Mouse (Mus musculus) effector memory CD4-positive, alpha-beta T cell, adult 5 months (primary cell): ENCODE measurements around the gene Nacc1. TPM values are rescaled to one million over a fixed set of nuclear protein-coding genes. Genes with fewer than 3 reads are reported as not detected.

ENCODE experiments used
- polyA plus RNA-seq: library from polyadenylated mRNA; unstranded; fragments of 100-300 nt; shearing (Covaris generic); gene quantifications from one replicate; pipeline ENCODE4 v1.2.1, GENCODE M21; 2017

The Nacc1 gene
- polyA plus RNA-seq, result 16.8 TPM

GRCm38 (mm10) chr8:84687705-84688100 is at the start of gene Nacc1:
TSS of gene Nacc1 (minus strand) at chr8:84687862.

GRCm38 (mm10) chr8:84722850-84723570 is 35.3 kb upstream of the Nacc1 start, which contains the start of gene G430095P16Rik:
TSS of gene G430095P16Rik (plus strand) at chr8:84723007.

DNA sequence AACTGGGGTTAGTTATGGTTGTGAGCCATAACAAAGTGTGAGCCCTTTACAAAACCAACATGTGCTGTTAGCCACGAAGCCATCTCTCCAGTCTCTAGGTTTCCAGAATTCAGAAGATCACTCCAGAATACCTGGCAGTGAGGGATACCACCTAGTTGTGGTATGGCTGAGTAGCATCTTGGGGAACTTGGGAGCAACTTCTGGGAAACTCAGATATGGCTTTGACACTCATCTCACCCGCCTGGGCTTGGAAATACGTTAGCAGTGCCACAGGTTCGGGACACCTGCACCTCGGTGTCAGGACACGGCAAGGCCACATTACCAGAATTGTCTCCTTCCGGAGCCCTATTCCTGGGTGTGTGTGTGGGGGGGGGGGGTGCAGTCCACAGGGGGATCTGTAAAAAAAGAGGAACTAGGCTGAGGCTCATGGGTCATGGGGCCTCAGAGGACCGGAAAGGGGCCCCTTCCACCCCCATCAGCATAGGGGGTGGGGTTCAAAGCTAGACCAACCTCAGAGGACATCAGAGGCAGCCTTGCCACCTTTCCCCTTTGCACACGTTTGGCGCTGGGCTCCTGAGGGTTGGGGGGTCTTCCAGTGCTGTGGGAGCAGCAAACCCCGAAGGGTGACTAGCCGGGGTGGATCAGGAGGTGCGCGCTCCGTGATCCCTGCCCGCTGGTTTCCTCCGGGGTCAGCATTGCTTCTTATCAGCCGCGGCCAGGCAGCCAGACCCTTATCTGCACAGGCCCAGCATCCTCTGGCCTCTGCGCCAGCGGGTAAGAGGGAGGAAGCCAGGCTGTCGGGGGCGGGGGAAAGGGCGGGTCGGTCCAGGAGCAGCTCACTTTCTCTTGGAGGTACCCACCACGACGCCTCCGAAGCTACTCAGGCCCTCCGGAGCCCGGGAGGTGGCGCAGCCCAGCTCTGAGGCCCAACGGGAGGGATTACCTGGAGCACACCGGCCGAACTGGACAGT is 13.6 kb upstream of the Nacc1 start, which contains the start of gene Lyl1:
Gene Lyl1, plus strand, starts transcription at position 517 of the 971 bp plus-strand sequence.

GRCm38 (mm10) chr8:84686191-84687002 is 1.3 kb downstream of the Nacc1 start, which contains the start of gene Trmt1:
TSS of gene Trmt1 (plus strand) at chr8:84686307.

GRCm38 (mm10) chr8:84662581-84663065 is 25.0 kb downstream of the Nacc1 start, which contains the start of gene Ier2:
TSS of gene Ier2 (minus strand) at chr8:84662852.

Other genes starting within 250 kb of the Nacc1 start
- gene Ier2, start 25.0 kb downstream of the Nacc1 start, polyA plus RNA-seq, result 759 TPM
- 51.7 TPM for gene Trmt1, start 1.6 kb downstream of the Nacc1 start, polyA plus RNA-seq
- not detected for gene Lyl1, start 13.6 kb upstream of the Nacc1 start, polyA plus RNA-seq
- gene G430095P16Rik, start 35.1 kb upstream of the Nacc1 start, polyA plus RNA-seq, result 8.6 TPM
- gene Nfix, start 112.5 kb upstream of the Nacc1 start, polyA plus RNA-seq, result 12.2 TPM
- 3.3 TPM for gene Dand5, start 135.0 kb upstream of the Nacc1 start, polyA plus RNA-seq
- 19.6 TPM for gene Gadd45gip1, start 143.7 kb upstream of the Nacc1 start, polyA plus RNA-seq
- 113 TPM for gene Rad23a, start 152.8 kb upstream of the Nacc1 start, polyA plus RNA-seq
- gene Calr, start 159.1 kb upstream of the Nacc1 start, polyA plus RNA-seq, result 547 TPM
- 59.5 TPM for gene Farsa, start 169.1 kb upstream of the Nacc1 start, polyA plus RNA-seq
- gene Syce2, start 184.2 kb upstream of the Nacc1 start, polyA plus RNA-seq, result 5.3 TPM
- gene Gcdh, start 206.1 kb upstream of the Nacc1 start, polyA plus RNA-seq, result 22.4 TPM
- gene Klf1, start 214.1 kb upstream of the Nacc1 start, polyA plus RNA-seq, result 0.57 TPM
- gene Dnase2a, start 220.7 kb upstream of the Nacc1 start, polyA plus RNA-seq, result 5.6 TPM
- 0.24 TPM for gene Mast1, start 249.5 kb upstream of the Nacc1 start, polyA plus RNA-seq